Mouse (Mus musculus): Measurements from ENCODE around the gene Naa15.

DNA sequence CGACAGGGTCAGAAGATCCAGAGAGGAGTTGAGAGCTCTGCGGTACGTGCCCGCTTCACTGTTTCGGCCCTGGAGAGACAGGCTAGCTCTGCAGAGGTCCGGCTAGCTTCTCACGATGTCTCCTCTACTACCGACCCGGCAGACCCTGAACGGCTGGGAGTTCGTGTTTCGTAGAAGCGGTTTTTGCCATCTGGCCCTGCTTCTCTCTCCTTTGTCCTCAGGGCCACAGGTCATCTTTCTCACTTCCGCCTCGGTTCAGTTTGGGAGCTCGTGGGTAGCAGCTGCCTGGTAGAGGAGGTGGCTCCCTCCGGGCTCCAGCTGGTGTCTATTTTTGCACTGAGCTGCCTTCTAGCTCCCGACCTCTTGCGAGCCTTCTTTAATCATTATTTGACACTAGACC lies 90.5 kb downstream of the Naa15 start:
- no peak for TF ChIP-seq CTCF (IDR thresholded peaks at IDR 0.05; ENCODE audit: insufficient read depth, low read length)
- TF ChIP-seq POLR2A (IDR thresholded peaks at IDR 0.05; ENCODE audit: borderline replicate concordance, extremely low read depth, low read depth, low read length), result no peak
